Mouse (Mus musculus) kidney, adult 11 months (tissue): ENCODE measurements around the gene Prr23a1.
"Not testable (repeated sequence)": the region's sequence is repeated elsewhere in the genome, so short reads cannot be mapped to it uniquely, and the experiment has no call there.

Source experiments
- DNase-seq: peaks from one replicate; pipeline ENCODE4 v3.0.0; 2022

Prr23a1 gene

GRCm38 (mm10) chr9:98842117-98842516 lies at the start of gene Prr23a1:
Prr23a1 (plus strand) TSS chr9:98842503.
- DNase-seq: no peak

GRCm38 (mm10) chr9:98799021-98799420 lies 43.3 kb upstream of the Prr23a1 start:
- no peak for DNase-seq

GRCm38 (mm10) chr9:98803971-98804370 lies 38.3 kb upstream of the Prr23a1 start:
- DNase-seq: no peak

- no peak for DNase-seq
These were observed 36.8 kb upstream of the Prr23a1 start for GRCm38 (mm10) chr9:98805511-98805910.

- no peak for DNase-seq
These were observed 36.4 kb upstream of the Prr23a1 start for GRCm38 (mm10) chr9:98805934-98806333.

- DNase-seq: no peak
These were observed 34.7 kb upstream of the Prr23a1 start for GRCm38 (mm10) chr9:98807631-98808030.

- not testable (repeated sequence) for DNase-seq
These were observed 32.8 kb upstream of the Prr23a1 start for GRCm38 (mm10) chr9:98809526-98809925.

GRCm38 (mm10) chr9:98816066-98816465 lies 26.2 kb upstream of the Prr23a1 start:
- DNase-seq: no peak

GRCm38 (mm10) chr9:98817592-98817991 lies 24.7 kb upstream of the Prr23a1 start:
- DNase-seq: no peak

- DNase-seq: no peak
These were observed 23.3 kb upstream of the Prr23a1 start for GRCm38 (mm10) chr9:98818971-98819370.

GRCm38 (mm10) chr9:98819481-98819880 lies 22.8 kb upstream of the Prr23a1 start:
- DNase-seq: no peak

GRCm38 (mm10) chr9:98820461-98820860 lies 21.8 kb upstream of the Prr23a1 start:
- DNase-seq: no peak

- DNase-seq: no peak
These were observed 21.2 kb upstream of the Prr23a1 start for GRCm38 (mm10) chr9:98821067-98821466.

- no peak for DNase-seq
These were observed 18.5 kb upstream of the Prr23a1 start for GRCm38 (mm10) chr9:98823805-98824204.

- DNase-seq: no peak
These were observed 12.8 kb upstream of the Prr23a1 start for GRCm38 (mm10) chr9:98829508-98829907.

- no peak for DNase-seq
These were observed 4.7 kb upstream of the Prr23a1 start for GRCm38 (mm10) chr9:98837537-98838074.

- no peak for DNase-seq
These were observed 13.9 kb downstream of the Prr23a1 start, which contains the start of gene Prr23a2 for GRCm38 (mm10) chr9:98856210-98856609. Prr23a2 (plus strand) TSS chr9:98856494.

- DNase-seq: no peak
These were observed 21.2 kb downstream of the Prr23a1 start for GRCm38 (mm10) chr9:98863463-98863862.

GRCm38 (mm10) chr9:98864571-98864970 lies 22.3 kb downstream of the Prr23a1 start, which contains the start of gene Prr23a3:
Prr23a3 (plus strand) TSS chr9:98864767.
- DNase-seq: no peak
